Mouse (Mus musculus) R1 (cell line): Measurements from ENCODE around the gene Zfp609.

Experiments
- DNase-seq: peaks from one replicate; pipeline ENCODE4 v3.0.0-alpha.2; 2018; ENCODE audit warnings: low read depth, low spot score

Gene Zfp609

GRCm38 (mm10) chr9:65675461-65676357 is 151.7 kb downstream of the Zfp609 start:
- DNase-seq: no peak

GRCm38 (mm10) chr9:65672996-65673395 is 154.4 kb downstream of the Zfp609 start:
- peak; percentile 59 for DNase-seq

DNA sequence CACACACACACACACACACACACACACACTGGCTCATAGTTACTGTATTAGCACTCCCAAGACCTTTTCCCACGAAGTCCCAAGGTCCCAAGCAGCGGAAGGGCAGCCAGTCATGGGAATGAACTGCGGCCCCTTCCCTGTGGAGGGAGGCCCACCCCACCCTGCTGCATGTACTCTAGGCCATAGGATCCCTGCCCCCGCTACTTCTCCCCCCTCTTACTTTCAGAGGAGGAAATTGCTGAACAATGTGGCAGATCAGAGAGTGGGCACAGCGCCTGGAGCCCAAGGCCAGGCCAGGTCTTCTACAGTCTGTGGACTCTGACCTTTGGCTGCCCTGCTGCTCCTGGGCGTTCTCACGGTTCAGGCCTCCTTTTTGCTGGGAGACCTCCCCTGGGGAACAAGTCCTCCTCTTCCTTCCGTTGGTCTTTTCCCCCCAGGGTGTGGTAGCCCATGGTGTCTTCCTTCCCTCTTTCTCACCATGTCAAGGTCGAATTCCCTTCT is 155.9 kb downstream of the Zfp609 start:
- DNase-seq: peak; percentile 89

DNA sequence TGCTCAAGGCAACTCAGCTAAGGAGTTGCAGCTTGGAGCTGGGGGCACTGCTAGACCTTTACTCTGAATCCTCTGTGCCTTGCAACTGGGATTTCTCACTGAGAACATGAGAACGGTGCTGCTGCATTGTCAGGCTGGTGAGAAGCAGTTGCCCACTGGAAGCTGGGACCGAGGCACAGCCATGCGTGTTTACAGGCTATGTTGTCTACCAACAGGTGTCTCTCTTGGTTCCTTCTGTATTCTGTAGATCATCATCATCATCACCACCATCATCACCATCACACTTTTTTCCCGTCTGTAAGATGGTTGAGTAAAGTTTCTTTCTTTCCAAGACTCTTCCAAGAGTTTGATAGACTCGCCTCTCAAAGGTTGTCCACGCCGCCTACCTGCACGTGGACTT is 159.7 kb downstream of the Zfp609 start, which contains the start of gene Oaz2:
Gene Oaz2 (plus strand): TSS at position 301 of the 400 bp plus-strand sequence.
- no peak for DNase-seq

DNA sequence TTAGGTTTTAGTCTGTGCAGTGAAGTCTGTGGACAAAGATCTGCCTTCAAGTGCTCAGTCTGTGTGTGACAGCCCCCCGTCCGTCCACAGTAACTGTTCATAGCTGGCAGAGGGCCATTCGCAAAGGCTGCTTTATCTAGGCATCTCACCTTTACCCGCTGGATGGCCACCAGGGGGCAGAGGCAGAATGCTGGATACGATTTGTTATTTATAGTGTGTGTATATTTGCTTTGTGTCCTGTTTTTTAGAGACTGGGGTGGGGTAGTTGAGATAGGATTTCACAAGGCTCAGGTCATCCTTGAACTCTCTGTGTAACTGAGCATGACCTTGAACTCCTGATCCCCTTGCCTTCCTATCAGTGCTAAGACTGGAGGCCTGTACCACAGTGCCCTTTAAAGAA is 161.3 kb downstream of the Zfp609 start:
- peak; percentile 84 for DNase-seq

DNA sequence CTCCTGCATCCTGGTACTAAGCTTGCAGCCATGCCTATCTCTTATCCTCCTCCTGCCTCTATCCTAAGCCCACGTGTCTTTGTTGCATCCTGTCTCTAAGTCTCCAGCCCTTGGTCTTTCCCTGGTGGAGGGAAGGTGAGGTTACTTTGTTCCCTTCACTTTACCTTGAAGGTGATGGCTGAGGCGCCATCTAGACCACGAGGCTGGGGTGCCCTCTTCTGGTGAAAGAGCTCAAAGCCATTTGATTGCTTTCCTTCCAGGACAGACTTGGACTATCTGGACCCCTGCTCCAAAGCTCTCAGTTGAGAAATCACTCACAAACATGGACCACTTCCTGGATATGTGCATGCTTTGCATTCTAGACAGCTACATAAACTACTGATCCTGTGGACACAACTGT is 163.2 kb downstream of the Zfp609 start:
- peak; percentile 80 for DNase-seq

- DNase-seq: no peak
Observed at GRCm38 (mm10) chr9:65661493-65661892, 165.9 kb downstream of the Zfp609 start.

DNA sequence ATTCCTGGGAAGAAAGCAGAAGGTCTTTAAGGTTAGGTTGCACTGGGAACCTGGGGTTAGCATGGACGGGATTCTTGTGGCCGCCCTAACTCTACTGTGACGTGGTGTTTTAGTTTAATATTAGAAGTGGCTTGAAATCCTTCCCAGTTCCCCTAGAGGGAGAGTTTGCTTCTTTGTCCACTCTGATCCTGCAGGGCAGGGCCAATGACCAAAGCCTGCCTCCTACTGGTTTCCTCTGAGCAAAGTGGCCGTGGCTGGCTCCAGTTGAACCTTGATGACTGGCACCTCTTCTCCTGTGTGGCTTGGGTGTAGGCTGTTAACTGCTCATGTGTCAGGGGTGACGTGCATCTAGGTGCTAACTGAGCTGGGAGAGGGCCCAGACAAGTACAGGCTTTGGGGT is 166.3 kb downstream of the Zfp609 start:
- no peak for DNase-seq

DNA sequence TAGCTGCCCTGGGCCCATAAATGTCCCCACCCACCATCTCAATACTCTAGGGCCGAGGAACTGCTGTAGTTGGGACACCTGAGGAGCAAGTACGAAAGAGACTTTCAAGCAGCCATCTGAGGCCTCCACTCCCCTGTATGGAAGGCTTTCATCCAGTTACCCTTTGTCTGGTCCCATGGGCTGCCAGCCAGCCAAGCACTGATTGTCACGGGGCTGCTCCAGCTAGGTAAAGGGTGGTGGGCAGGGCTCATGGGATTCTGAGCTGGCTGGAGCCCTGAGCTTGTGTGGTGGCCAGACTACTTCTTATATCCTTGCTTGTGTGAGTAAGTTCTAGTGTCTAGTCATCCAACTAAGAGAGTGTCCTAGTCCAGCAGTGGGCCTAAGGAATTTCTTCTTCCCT is 170.1 kb downstream of the Zfp609 start:
- DNase-seq: no peak

DNA sequence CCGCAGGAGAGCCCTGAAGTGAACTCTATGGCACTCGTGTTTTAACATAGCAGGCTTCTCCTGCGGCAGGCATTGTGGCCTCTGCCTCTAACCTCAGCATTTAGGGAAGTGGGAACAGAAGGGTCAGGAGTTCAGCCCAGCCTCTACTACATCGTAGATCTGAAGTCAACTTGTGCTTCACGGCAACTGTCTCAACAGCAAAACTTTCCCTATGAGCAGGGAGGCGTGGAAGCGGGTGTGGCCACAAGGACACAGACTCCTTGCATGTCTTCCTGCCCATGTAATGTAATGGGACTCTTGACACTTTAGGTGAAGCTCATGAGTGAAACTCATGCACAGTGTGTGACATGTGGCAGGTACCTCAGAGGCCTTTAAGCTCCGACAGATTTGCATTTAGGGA is 171.8 kb downstream of the Zfp609 start:
- no peak for DNase-seq

GRCm38 (mm10) chr9:65654700-65655237 is 172.6 kb downstream of the Zfp609 start:
- no peak for DNase-seq

- DNase-seq: no peak
Observed at GRCm38 (mm10) chr9:65653741-65654140, 173.6 kb downstream of the Zfp609 start.

DNA sequence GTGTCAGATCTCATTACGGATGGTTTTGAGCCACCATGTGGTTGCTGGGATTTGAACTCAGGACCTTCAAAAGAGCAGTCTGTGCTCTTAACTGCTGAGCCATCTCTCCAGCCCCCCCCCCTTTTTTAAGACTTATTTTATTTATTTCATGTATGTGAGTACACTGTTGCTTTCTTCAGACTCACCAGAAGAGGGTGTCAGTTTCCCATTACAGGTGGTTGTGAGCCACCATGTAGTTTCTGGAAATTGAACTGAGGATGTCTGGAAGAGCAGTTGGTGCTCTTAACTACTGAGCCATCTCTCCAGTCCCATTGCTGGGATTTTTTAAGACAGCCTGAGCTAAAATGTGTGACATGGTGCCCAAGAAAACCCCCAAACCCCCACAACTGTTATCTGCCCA is 175.4 kb downstream of the Zfp609 start:
- DNase-seq: peak; percentile 43

GRCm38 (mm10) chr9:65649997-65650396 is 177.4 kb downstream of the Zfp609 start:
- DNase-seq: no peak

GRCm38 (mm10) chr9:65648730-65649129 is 178.6 kb downstream of the Zfp609 start:
- DNase-seq: no peak

DNA sequence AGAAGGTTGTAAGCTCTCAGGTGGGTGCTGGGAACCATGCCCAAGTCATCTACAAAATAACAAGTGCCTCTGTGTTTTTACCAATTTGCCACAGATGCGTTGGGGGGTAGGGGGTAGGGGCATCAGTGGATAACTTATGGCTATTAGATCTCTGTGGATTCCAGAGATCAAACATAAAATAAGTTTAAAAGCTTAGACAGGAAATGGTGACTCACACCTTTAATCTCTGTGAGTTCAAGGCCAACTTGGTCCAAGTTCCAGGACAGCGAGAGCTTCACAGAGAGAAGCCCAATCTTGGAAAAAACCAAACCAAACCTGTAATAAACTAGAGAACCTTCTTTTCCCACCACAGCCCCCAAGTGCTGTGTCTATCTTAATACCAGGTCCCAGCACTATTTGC is 180.6 kb downstream of the Zfp609 start:
- DNase-seq: no peak

DNA sequence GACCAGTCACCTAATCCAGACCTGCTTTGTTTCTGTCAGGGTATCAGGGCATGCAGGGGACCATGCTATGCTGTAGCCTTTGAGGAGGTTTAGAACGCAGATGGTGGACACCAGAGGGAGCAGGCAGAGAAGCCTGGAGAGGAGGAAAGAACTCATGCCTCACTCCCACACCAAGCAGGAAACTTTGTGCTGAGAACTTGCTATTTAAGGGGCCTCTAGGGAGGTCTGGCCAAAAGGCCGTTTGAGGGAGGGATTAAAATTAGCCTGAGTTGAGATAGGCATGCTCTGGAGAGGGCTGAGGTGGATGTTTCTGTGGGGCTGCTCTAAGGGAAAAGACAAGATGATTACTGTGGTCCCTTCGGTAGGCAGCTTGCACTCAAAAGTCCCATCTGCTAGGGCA is 181.4 kb downstream of the Zfp609 start:
- DNase-seq: no peak

DNA sequence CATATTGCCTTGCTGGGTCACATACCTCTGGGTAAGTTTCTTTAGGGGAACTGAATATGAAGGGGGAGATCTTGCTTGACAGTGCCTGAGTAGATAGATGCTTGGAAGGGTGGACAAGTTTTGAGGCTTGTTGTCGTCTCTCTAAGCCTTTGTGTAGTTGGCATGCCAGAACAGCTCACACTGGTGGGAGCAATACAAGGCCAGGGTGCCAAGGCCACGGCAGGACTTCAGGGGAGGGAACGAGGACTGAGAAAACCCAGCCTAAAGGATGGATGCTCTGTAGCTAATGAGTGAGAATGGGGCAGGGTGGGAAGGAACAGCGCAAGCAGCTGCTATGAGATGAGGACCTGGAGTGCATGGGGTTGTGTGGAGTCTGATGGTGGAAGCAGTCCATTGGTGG is 182.4 kb downstream of the Zfp609 start:
- no peak for DNase-seq

- peak; percentile 72 for DNase-seq
Observed at GRCm38 (mm10) chr9:65642546-65642945, 184.8 kb downstream of the Zfp609 start.
